Mouse (Mus musculus) heart, adult 2 months (tissue): ENCODE measurements around the gene Sipa1l1.

ENCODE experiments used
- CTCF ChIP-seq: fragments of 200-600 bp; IDR thresholded peaks from 2 replicates; pipeline ENCODE4 v1.8.1; 2022; ENCODE audit warnings: antibody characterized with exemption, mild to moderate bottlenecking, moderate library complexity
- EP300 ChIP-seq: fragments of 200-500 bp; IDR thresholded peaks from 2 replicates; pipeline ENCODE4 v1.6.1; 2011; ENCODE audit warnings: low read depth, low read length, control low read depth; ENCODE audit not compliant: insufficient read depth

- TF ChIP-seq CTCF (no peak), EP300 (no peak)
These were observed 128.1 kb downstream of the Sipa1l1 start for GRCm38 (mm10) chr12:82297196-82297595.
